Comparison of ENCODE assay signal across 22 mouse cellular contexts in genomic region chr1:105454687-105455086, GRCm38 (mm10).
DNase-seq lines count a peak whose midpoint lies in the region; ATAC-seq and TF ChIP-seq lines count a peak whose summit lies in the region.
"Had no signal": no experiment of that assay in that cellular context is flagged by ENCODE, and none has a peak within 500 bp of the region (broad histone marks: within the 10 kb centered on the region; RNA-seq: fewer than 3 reads in every experiment).

No protein-coding gene starts in this region.

- no peak overlapping the region for H3K27ac ChIP-seq in embryonic facial prominence, embryonic 14.5 days (replicated peaks; ENCODE audit: low read depth, low read length)
- H3K27ac ChIP-seq in embryonic facial prominence, embryonic 10.5 days (replicated peaks), result no peak overlapping the region
- H3K27ac ChIP-seq in CH12.LX (ENCODE audit: insufficient read depth, low read depth), result no peak overlapping the region
- H3K27ac ChIP-seq in stomach, postnatal 0 days (replicated peaks), result no peak overlapping the region

- no peak for TF ChIP-seq EP300 in CH12.LX (IDR thresholded peaks at IDR 0.05; ENCODE audit: low read length)
- no peak for TF ChIP-seq EP300 in stomach, postnatal 0 days (optimal IDR thresholded peaks at IDR 0.05)

- DNase-seq in embryonic facial prominence, embryonic 14.5 days (ENCODE audit: low spot score), result no peak
- no peak for DNase-seq in embryonic facial prominence, embryonic 10.5 days (ENCODE audit: low spot score)
- DNase-seq in A20 (ENCODE audit: low read depth, low spot score) (peak; percentile 54), CH12.LX (ENCODE audit: extremely low read depth) (peak; percentile 54)
- DNase-seq in stomach, postnatal 0 days (ENCODE audit: low spot score), result no peak
- DNase-seq in frontal cortex, postnatal 25 days (ENCODE audit: low spot score in 2 of 2), result no peak
- DNase-seq: adrenal gland, adult 2 months; adrenal gland, adult 8-10 months; adrenal gland, postnatal 10 days; adrenal gland, postnatal 14 days; adrenal gland, postnatal 25 days; adrenal gland, postnatal 36 days; B cell, adult 2 months; cerebellum, adult 11 months; cerebellum, adult 11-12 months; cerebellum, adult 18-20 months; cerebellum, adult 2 months; cerebellum, adult 8-10 months had no signal

- no peak for TF ChIP-seq RAD21 in CH12.LX (IDR thresholded peaks at IDR 0.05; ENCODE audit: low read depth, low read length)

- in situ Hi-C loops in CH12.LX (cut with MboI; ENCODE audit: low pct_ligation_motif_present, low pct_unique_long_range_greater_than_20kb, low sequenced_read_pairs), result no loop called here

- 76% methylated on average over 1 of the region's 1 CpGs for whole genome bisulfite sequencing in embryonic facial prominence, embryonic 14.5 days
- 80% methylated on average over 1 of the region's 1 CpGs for WGBS in embryonic facial prominence, embryonic 10.5 days
- 87% methylated on average over 1 of the region's 1 CpGs for WGBS in stomach, postnatal 0 days

- TF ChIP-seq CTCF in CH12.LX (conservative IDR thresholded peaks at IDR 0.05 in 1 of 2, IDR thresholded peaks at IDR 0.05 in 1 of 2; ENCODE audit: low read depth in 2 of 2, low read length in 2 of 2), result no peak
- TF ChIP-seq CTCF in stomach, postnatal 0 days (IDR thresholded peaks at IDR 0.05; ENCODE audit: low read depth), result no peak

- no peak for TF ChIP-seq POLR2A in CH12.LX (IDR thresholded peaks at IDR 0.05; ENCODE audit: low read depth, low read length)

- no peaks in the 10 kb centered on the region for H3K79me2 ChIP-seq in CH12.LX (replicated peaks; ENCODE audit: control insufficient read depth, extremely low read depth, insufficient read depth, poor library complexity, severe bottlenecking)

- ATAC-seq in embryonic facial prominence, embryonic 14.5 days (ENCODE audit: low read depth), result 0 out of 2 replicates have a peak, but pooled peaks have one; percentile 33
- no peak for ATAC-seq in stomach, postnatal 0 days (ENCODE audit: low FRiP score, low TSS enrichment)
- ATAC-seq: activated CD4-positive, CD25-positive, alpha-beta regulatory T cell, adult 4 months; CD4-positive, CD25-positive, alpha-beta regulatory T cell, adult 4 months; Patski had no signal

- no peak overlapping the region for H3K4me2 ChIP-seq in embryonic facial prominence, embryonic 14.5 days (ENCODE audit: low read depth, low read length)
- H3K4me2 ChIP-seq in CH12.LX (ENCODE audit: insufficient read depth, low read depth, poor library complexity, severe bottlenecking), result no peak overlapping the region
- no peak overlapping the region for H3K4me2 ChIP-seq in stomach, postnatal 0 days (replicated peaks; ENCODE audit: low read depth)

- no peaks in the 10 kb centered on the region for H3K27me3 ChIP-seq in embryonic facial prominence, embryonic 14.5 days (replicated peaks; ENCODE audit: control insufficient read depth, insufficient read depth, low read length)
- H3K27me3 ChIP-seq in embryonic facial prominence, embryonic 10.5 days (replicated peaks; ENCODE audit: low read depth, poor library complexity, severe bottlenecking), result no peaks in the 10 kb centered on the region
- no peaks in the 10 kb centered on the region for H3K27me3 ChIP-seq in CH12.LX (replicated peaks)
- H3K27me3 ChIP-seq in stomach, postnatal 0 days (ENCODE audit: control insufficient read depth, insufficient read depth, low read length), result no peaks in the 10 kb centered on the region
- H3K27me3 ChIP-seq: Patski had no signal

- H3K4me1 ChIP-seq in embryonic facial prominence, embryonic 14.5 days (ENCODE audit: control insufficient read depth, insufficient read depth, low read length), result no peaks in the 10 kb centered on the region
- no peaks in the 10 kb centered on the region for H3K4me1 ChIP-seq in embryonic facial prominence, embryonic 10.5 days
- H3K4me1 ChIP-seq in CH12.LX (ENCODE audit: control insufficient read depth in 1 of 2, insufficient read depth in 2 of 2), result peaks cover 0 to 22% of the 10 kb centered on the region in 2 experiments; a peak in 2 of 4 replicates
- H3K4me1 ChIP-seq in stomach, postnatal 0 days (replicated peaks; ENCODE audit: control insufficient read depth, insufficient read depth), result no peaks in the 10 kb centered on the region

- no peak overlapping the region for H3K9ac ChIP-seq in embryonic facial prominence, embryonic 14.5 days (ENCODE audit: low read depth, low read length)
- no peak overlapping the region for H3K9ac ChIP-seq in CH12.LX (ENCODE audit: insufficient read depth, low read depth)
- no peak overlapping the region for H3K9ac ChIP-seq in stomach, postnatal 0 days (ENCODE audit: low read length)

- H3K9me3 ChIP-seq in embryonic facial prominence, embryonic 14.5 days (ENCODE audit: control insufficient read depth, low read length), result 0 out of 2 replicates have a peak, but pooled peaks cover 5% of the 10 kb centered on the region
- no peaks in the 10 kb centered on the region for H3K9me3 ChIP-seq in embryonic facial prominence, embryonic 10.5 days
- H3K9me3 ChIP-seq in CH12.LX (replicated peaks; ENCODE audit: low read length), result peaks cover 10% of the 10 kb centered on the region
- no peaks in the 10 kb centered on the region for H3K9me3 ChIP-seq in stomach, postnatal 0 days (ENCODE audit: control insufficient read depth, low read length)
- H3K9me3 ChIP-seq: G1E had no signal

- no peaks in the 10 kb centered on the region for H3K36me3 ChIP-seq in embryonic facial prominence, embryonic 14.5 days (ENCODE audit: control insufficient read depth, insufficient read depth, low read length)
- no peaks in the 10 kb centered on the region for H3K36me3 ChIP-seq in embryonic facial prominence, embryonic 10.5 days (replicated peaks)
- no peaks in the 10 kb centered on the region for H3K36me3 ChIP-seq in CH12.LX (replicated peaks in 1 of 2; ENCODE audit: control insufficient read depth in 1 of 2, insufficient read depth in 1 of 2, low read length in 1 of 2)
- no peaks in the 10 kb centered on the region for H3K36me3 ChIP-seq in stomach, postnatal 0 days (ENCODE audit: control insufficient read depth, insufficient read depth, low read length)
- H3K36me3 ChIP-seq: G1E had no signal

- dilution Hi-C loops in CH12.LX (cut with MboI; ENCODE audit: extremely low pct_ligation_motif_present, extremely low pct_unique_long_range_greater_than_20kb, low sequenced_read_pairs), result no loop called here

- no peak overlapping the region for H3K4me3 ChIP-seq in embryonic facial prominence, embryonic 14.5 days (ENCODE audit: low read depth, low read length)
- H3K4me3 ChIP-seq in embryonic facial prominence, embryonic 10.5 days, result no peak overlapping the region
- no peak overlapping the region for H3K4me3 ChIP-seq in CH12.LX (replicated peaks in 1 of 3; ENCODE audit: low read depth in 2 of 3, low read length in 2 of 3, poor library complexity in 1 of 3)
- no peak overlapping the region for H3K4me3 ChIP-seq in stomach, postnatal 0 days (ENCODE audit: low read depth, low read length)

TF ChIP-seq in CH12.LX, 34 proteins besides CTCF, POLR2A, EP300 and RAD21:
- TF ChIP-seq MYC (IDR thresholded peaks at IDR 0.05; ENCODE audit: low read depth, low read length) (no peak), IRF4 (IDR thresholded peaks at IDR 0.05; ENCODE audit: low read depth, low read length) (no peak), BHLHE40 (IDR thresholded peaks at IDR 0.05; ENCODE audit: low read depth, low read length) (peak; percentile 83), ETS1 (conservative IDR thresholded peaks at IDR 0.05; ENCODE audit: low read depth, low read length) (peak; percentile 29; the same call in 1 of the 2 replicates)

Comparison
In these comparisons a context has a peak if more than half of its experiments do, and no peak if none do; other contexts are left out.
1. DNase-seq: peak in A20 (single experiment) and CH12.LX (single experiment); none in embryonic facial prominence, embryonic 14.5 days (single experiment), embryonic facial prominence, embryonic 10.5 days (single experiment), stomach, postnatal 0 days (single experiment) and frontal cortex, postnatal 25 days (0 of 2).